Mouse (Mus musculus): ENCODE results near the gene Olfr1364. TPM values are rescaled to one million over a fixed set of nuclear protein-coding genes. Genes with fewer than 3 reads are reported as not detected.
A peak's percentile ranks its signal among the peaks of the same experiment; 100 is the strongest.

Olfr1364 gene
- total RNA-seq (2021), result not detected

DNA sequence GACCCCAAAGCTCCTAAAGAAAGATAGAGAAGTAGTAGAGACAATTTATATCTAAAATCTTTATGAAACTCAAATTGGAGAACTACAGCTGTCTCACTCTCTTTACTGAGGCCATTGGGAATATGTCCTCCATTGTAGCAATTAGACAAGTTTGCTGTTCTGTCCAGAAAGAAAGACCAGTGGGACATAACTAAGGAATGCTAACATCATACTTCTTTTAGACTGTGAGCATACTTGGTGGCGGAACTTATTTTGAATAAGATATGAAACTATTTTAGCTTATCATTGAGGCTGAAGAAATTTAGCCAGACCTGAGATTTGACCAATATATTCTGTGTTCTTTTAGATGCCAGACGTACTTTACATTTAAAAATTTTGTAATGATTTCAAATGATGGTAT, at the start of gene Olfr1364:
Olfr1364 (minus strand) TSS at position 101 of the 400 bp plus-strand sequence.
- DNase-seq (ENCODE audit: extremely low spot score in 1 of 2, low spot score in 2 of 2), result no peak
- intact Hi-C loops (cut with DNase I), result no loop called here

GRCm38 (mm10) chr13:21613922-21614321, 32.4 kb upstream of the Olfr1364 start, which contains the start of gene Olfr1362:
TSS of gene Olfr1362 (minus strand) at chr13:21614022.
- DNase-seq (ENCODE audit: extremely low spot score in 1 of 2, low spot score in 2 of 2), result no peak
- intact Hi-C loops (cut with DNase I), result no loop called here

DNA sequence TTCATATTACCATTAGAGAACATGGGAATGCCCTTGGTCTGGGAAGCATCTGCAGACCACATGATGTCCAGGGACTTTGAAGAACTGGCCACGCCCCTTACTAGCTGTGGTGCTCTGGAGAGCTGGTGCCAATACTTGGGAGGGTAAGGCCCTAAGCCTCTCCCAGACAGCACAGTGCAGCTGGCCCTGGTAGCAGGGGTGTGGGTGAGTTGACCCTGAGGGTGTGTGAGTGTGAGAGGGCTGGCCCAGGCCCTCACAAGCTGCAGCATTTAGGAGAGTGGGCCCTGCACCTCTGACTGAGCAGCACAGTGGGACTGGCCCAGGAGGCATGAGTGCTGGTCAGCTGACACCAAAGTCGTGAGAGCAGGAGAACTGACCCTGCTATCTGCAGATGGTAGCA, 10.1 kb upstream of the Olfr1364 start:
- DNase-seq (ENCODE audit: extremely low spot score in 1 of 2, low spot score in 2 of 2), result no peak
- intact Hi-C loops (cut with DNase I), result no loop called here

GRCm38 (mm10) chr13:21559793-21560192, 21.8 kb downstream of the Olfr1364 start, which contains the start of gene Olfr1535:
TSS of gene Olfr1535 (minus strand) at chr13:21559893.
- intact Hi-C loops (cut with DNase I), result no loop called here
- DNase-seq (ENCODE audit: extremely low spot score in 1 of 2, low spot score in 2 of 2), result no peak

DNA sequence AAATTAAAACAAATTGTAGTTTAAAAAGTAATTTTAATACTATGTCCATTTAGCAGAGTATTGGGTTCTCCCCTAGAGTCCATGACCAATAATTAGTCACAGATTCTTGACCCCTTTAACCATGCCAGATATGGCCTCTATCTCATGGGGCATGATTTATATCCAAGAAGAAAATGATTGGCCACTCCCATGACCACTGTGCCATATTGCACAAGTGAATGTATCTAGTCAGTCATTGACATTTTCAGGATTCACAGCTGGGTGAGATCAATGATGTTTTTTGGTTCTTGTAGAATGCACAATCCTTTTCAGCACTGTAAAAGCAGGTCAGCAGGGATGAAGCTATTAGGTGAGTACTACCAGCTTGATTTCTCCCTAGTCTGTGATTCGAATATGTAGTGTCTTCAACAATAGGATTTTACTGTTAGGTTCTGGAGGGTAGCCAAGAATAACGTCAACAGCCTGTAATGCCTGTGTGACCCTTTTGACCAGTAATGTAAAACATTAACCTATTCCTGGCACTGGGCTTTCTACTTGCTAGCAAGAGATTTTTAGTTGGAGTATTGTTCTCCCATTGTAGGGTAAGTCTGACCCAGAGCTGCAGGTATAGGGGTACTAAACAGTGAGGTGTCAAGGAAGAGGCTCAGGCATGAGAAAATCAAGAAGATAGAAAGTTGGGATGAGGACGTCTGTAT, 31.0 kb downstream of the Olfr1364 start:
- DNase-seq (ENCODE audit: extremely low spot score in 1 of 2, low spot score in 2 of 2), result no peak
- intact Hi-C loops (cut with DNase I), result no loop called here

DNA sequence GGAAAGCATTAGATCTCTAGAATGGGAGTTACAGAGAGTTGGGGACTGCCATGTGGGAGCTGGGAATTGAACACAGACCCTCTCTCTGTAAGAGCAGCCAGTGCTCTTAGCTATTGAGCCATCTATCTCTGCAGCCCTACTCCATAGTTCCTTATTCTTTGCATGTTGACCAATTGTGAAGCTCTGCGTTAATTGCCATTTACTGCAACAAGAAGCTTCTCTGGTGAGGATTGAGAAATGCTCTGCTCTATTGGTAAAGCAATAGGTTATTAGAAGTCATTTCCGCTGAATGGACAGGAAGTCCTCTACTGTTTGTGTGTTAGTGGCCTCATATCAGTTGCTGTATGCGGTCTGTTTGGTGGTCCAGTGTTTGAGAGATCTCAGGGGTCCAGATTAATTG, 32.1 kb downstream of the Olfr1364 start:
- DNase-seq (ENCODE audit: extremely low spot score in 1 of 2, low spot score in 2 of 2), result no peak
- intact Hi-C loops (cut with DNase I), result no loop called here

- intact Hi-C loops (cut with DNase I), result no loop called here
- no peak for DNase-seq (ENCODE audit: extremely low spot score in 1 of 2, low spot score in 2 of 2)
Measured at GRCm38 (mm10) chr13:21542708-21543107, 38.9 kb downstream of the Olfr1364 start, which contains the start of gene Olfr1366. TSS of gene Olfr1366 (minus strand) at chr13:21542808.

GRCm38 (mm10) chr13:21530781-21531201, 50.8 kb downstream of the Olfr1364 start, which contains the start of gene Zkscan8:
TSS of gene Zkscan8 (minus strand) at chr13:21531120.
- DNase-seq (ENCODE audit: extremely low spot score in 1 of 2, low spot score in 2 of 2), result peak; percentile 80 to 87
- intact Hi-C loops (cut with DNase I), result no loop called here

DNA sequence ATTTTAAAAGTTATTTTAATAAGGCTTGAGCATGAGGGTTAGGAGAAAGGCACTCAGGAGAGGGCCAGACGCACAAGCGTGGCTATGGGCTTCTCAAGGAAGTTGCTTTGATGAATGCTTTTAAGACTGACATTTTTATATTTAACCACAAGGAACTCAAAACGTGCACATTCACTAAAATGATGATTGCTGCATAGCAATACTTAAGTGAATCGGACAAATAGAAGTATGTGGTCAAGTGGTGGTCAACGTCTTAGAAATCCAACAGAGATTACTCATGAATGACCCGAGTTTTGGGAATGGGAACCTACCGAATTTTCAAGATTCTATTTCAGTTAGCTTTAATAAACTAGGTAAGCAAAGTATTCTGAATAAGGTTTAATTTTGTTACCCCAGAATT, 51.4 kb downstream of the Olfr1364 start:
- no peak for DNase-seq (ENCODE audit: extremely low spot score in 1 of 2, low spot score in 2 of 2)
- intact Hi-C loops (cut with DNase I), result no loop called here

Other genes with a start within 250 kb of the Olfr1364 start
- not detected for gene Olfr1367, start 234.8 kb downstream of the Olfr1364 start, total RNA-seq (2021)
- 1 to 10 TPM; 8.0 to 8.5 TPM for gene Zscan12, start 218.9 kb downstream of the Olfr1364 start, total RNA-seq (2021)
- 10 to 100 TPM; 36.7 to 40.7 TPM for gene Zkscan3, start 179.0 kb downstream of the Olfr1364 start, total RNA-seq (2021)
- 1 to 10 TPM; 1.5 to 2.1 TPM for gene Pgbd1, start 140.7 kb downstream of the Olfr1364 start, total RNA-seq (2021)
- gene Zscan26, start 128.0 kb downstream of the Olfr1364 start, total RNA-seq (2021), result 10 to 100 TPM; 27.6 to 30.0 TPM
- gene Nkapl, start 113.2 kb downstream of the Olfr1364 start, total RNA-seq (2021), result 1 to 10 TPM in 1 of 2 experiments, under 1 TPM in 1; 0.77 to 1.0 TPM
- gene Zkscan4, start 102.9 kb downstream of the Olfr1364 start, total RNA-seq (2021), result 1 to 10 TPM; 7.4 TPM
- not detected for gene Gm10065, start 102.3 kb downstream of the Olfr1364 start, total RNA-seq (2021)
- gene AK157302, start 86.5 kb downstream of the Olfr1364 start, total RNA-seq (2021), result 10 to 100 TPM; 16.5 to 17.2 TPM
- 10 to 100 TPM; 56.4 to 59.3 TPM for gene Gm11273, start 80.3 kb downstream of the Olfr1364 start, total RNA-seq (2021)
- gene Zkscan8, start 50.6 kb downstream of the Olfr1364 start, total RNA-seq (2021), result 10 to 100 TPM; 10.6 to 13.6 TPM
- not detected for gene Olfr1366, start 39.0 kb downstream of the Olfr1364 start, total RNA-seq (2021)
- gene Olfr1535, start 21.9 kb downstream of the Olfr1364 start, total RNA-seq (2021), result not detected
- gene Olfr1362, start 32.3 kb upstream of the Olfr1364 start, total RNA-seq (2021), result not detected
- not detected for gene Olfr11, start 60.8 kb upstream of the Olfr1364 start, total RNA-seq (2021)
- not detected for gene Olfr1361, start 81.6 kb upstream of the Olfr1364 start, total RNA-seq (2021)
- gene Olfr1360, start 95.6 kb upstream of the Olfr1364 start, total RNA-seq (2021), result not detected
- gene Olfr1359, start 116.4 kb upstream of the Olfr1364 start, total RNA-seq (2021), result not detected
- gene Hist1h2bl, start 134.4 kb upstream of the Olfr1364 start, total RNA-seq (2021), result 10 to 100 TPM; 41.4 to 52.8 TPM
- gene Hist1h2ai, start 134.7 kb upstream of the Olfr1364 start, total RNA-seq (2021), result 10 to 100 TPM; 68.4 to 76.2 TPM
- 10 to 100 TPM; 69.3 to 80.8 TPM for gene Hist1h3h, start 135.9 kb upstream of the Olfr1364 start, total RNA-seq (2021)
- 10 to 100 TPM; 10.1 to 13.9 TPM for gene Hist1h2bm, start 140.3 kb upstream of the Olfr1364 start, total RNA-seq (2021)
- gene Hist1h4j, start 153.3 kb upstream of the Olfr1364 start, total RNA-seq (2021), result 10 to 100 TPM; 13.5 to 16.2 TPM
- 100 to 1,000 TPM; 306 to 311 TPM for gene Hist1h4k, start 168.7 kb upstream of the Olfr1364 start, total RNA-seq (2021)
- 10 to 100 TPM; 23.0 to 24.1 TPM for gene Hist1h2ak, start 172.1 kb upstream of the Olfr1364 start, total RNA-seq (2021)
- gene Hist1h2bn, start 172.4 kb upstream of the Olfr1364 start, total RNA-seq (2021), result 10 to 100 TPM; 23.0 to 25.1 TPM
- gene Hist1h1b, start 198.9 kb upstream of the Olfr1364 start, total RNA-seq (2021), result 10 to 100 TPM; 19.5 to 20.4 TPM
- 10 to 100 TPM; 53.5 to 57.3 TPM for gene Hist1h3i, start 201.6 kb upstream of the Olfr1364 start, total RNA-seq (2021)
- 1 to 10 TPM; 5.2 to 6.1 TPM for gene Hist1h2an, start 205.5 kb upstream of the Olfr1364 start, total RNA-seq (2021)
- gene Hist1h2bp, start 205.7 kb upstream of the Olfr1364 start, total RNA-seq (2021), result 10 to 100 TPM; 16.5 to 17.0 TPM
- gene Hist1h2bq, start 228.4 kb upstream of the Olfr1364 start, total RNA-seq (2021), result 10 to 100 TPM; 48.3 to 50.2 TPM
- gene Hist1h2ao, start 228.7 kb upstream of the Olfr1364 start, total RNA-seq (2021), result not detected
- 100 to 1,000 TPM; 180 to 194 TPM for gene Hist1h4m, start 230.0 kb upstream of the Olfr1364 start, total RNA-seq (2021)